Mouse (Mus musculus): ENCODE measurements around the gene Trip12.

DNA sequence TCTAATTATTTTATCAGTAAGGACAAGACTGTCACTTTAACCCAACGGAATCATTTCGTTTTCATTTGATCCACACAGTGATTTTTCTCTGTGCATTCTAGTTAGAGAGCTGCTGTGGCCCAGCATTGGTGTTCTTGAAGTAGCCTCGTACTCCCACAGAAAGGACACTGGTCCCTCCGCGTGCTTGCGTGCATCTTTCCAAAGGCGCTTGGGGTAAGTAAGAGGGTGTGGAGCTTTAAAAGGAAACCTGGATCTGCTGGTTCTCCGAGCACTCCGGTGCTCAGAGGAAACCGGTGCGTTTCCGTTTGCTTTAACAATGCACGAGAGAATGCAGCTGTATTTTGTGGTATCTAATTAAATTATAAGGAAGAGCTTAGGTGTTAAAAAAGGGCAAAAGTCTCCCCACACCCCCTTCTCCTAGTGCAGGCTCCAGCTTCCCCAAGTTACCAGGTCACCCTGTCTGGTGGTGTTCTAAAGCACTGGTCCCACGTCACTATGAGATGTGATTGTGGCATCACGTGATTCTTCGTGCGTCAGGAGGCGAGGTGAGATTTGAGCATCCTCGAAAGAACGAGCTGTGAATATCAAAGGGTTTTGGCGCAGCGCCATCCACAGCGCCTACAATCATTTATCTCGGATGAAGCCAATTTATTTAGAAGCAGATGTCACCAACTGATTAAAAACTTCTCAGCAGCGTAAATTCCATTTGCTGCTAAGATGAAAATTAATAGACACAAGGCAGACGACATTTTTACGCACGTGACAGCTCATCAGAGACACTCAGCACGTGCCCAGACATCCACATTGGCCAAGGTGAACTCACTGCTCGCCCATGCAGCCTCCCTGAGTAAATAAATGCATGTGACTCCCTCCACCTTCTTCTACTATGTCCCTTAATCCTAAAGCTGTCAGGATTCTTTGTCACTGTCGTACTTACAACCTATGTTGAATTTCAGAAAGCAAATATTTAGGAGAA, 130.2 kb downstream of the Trip12 start:
- TF ChIP-seq CTCF (IDR thresholded peaks at IDR 0.05; ENCODE audit: extremely low read depth, insufficient read depth, insufficient read length, insufficient replicate concordance) (no peak), POLR2A (IDR thresholded peaks at IDR 0.05; ENCODE audit: low read depth, low read length) (no peak)

All from spleen, adult 2 months (tissue).